Mouse (Mus musculus) adrenal gland, postnatal 36 days (tissue): ENCODE data around the gene Mrpl4. TPM values are rescaled to one million over a fixed set of nuclear protein-coding genes. Genes with fewer than 3 reads are reported as not detected.

Experiments
- DNase-seq, 2 experiments: peaks; one replicate each; pipeline ENCODE4 v3.0.0; 2021; ENCODE audit warnings: mixed read lengths in 1 of 2
- long read RNA-seq, 2 experiments: library from polyadenylated mRNA; stranded (forward); transcript quantifications; one replicate each; pipeline ENCODE4 v2.0.0; 2021; ENCODE audit warnings: borderline sequencing depth in 2 of 2
- total RNA-seq, 2 experiments: library from RNA; stranded (reverse); gene quantifications; 2 replicates each; pipeline ENCODE4 v1.2.3; 2021

The Mrpl4 gene
- total RNA-seq: 100 to 1,000 TPM; 122 to 130 TPM
- long read RNA-seq, experiment 1, transcript Mrpl4-201 (9 exons, 1,288 nt): major isoform, 152 of 182 reads
- long read RNA-seq, experiment 1, partial matches to known transcripts: 13 of 182 reads
- long read RNA-seq, experiment 1, other reads (novel, unspliced or antisense): 17 of 182 reads
- long read RNA-seq, experiment 2, transcript Mrpl4-201 (9 exons, 1,288 nt): major isoform, 99 of 119 reads
- long read RNA-seq, experiment 2, partial matches to known transcripts: 3 of 119 reads
- long read RNA-seq, experiment 2, other reads (novel, unspliced or antisense): 17 of 119 reads

DNA sequence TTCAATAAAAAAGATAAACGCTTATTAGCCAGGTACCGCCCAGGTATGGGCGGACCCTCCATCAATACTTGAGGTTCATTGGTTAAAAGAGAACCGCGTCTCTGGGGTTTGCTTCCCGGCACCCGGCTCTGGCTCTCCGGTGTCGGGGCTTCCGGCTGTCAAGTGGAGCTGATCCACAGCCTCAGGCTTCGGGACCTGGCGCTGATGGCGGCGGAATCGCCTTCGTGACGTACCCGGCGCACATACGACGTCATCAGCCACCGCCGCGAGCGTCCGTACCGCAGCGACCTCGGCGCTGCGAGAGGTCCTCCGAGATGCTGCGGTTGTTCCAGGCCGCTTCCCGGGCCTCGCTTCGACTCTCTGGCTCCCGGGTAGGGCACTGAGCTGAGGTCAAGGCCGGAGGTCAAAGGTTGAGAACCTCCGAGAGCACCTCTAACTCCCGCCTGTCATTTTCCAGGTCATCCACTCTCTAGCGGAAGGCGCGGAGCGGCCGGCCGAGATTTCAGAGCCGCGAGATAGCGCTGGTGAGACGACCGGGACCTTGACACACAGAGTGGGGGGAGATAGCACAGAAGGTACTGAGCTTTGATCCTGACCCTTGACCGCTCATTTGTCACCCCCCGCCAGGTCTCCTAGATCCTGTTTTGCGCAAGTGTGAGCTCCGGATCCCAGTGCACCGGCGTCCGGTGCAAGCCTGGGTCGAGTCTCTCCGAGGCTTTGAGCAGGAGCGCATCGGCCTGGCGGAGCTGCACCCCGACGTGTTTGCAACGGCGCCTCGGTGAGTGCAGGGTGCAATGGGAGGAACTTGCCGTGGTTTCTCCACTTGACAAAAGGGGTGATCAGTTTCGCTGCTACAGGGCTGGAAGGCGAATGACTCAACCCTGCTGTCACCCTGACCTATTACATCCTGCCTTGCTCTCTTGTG lies at the start of gene Mrpl4:
TSS of gene Mrpl4 (plus strand) at position 112 of the 925 bp plus-strand sequence.
- peak; percentile 90 for DNase-seq

DNA sequence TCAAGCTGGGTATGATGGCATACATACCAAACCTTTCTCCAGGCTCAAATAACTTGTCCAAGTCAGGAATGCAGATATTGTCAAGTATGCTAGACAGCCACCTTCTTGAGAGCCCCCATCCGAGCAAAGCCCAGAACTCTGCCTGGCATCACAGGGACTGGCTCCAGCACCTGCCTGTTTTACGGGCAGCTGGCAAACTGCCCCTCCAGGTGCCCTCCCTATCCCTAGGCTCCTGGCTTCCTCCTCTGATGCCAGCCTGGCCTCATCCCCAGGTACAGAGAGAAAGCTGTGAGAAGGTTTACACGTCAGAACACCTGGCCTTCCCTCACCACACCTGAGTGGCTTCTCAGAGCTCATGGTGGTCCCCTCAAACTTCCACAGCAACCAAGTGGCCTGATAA lies 45.5 kb upstream of the Mrpl4 start:
- no peak for DNase-seq

DNA sequence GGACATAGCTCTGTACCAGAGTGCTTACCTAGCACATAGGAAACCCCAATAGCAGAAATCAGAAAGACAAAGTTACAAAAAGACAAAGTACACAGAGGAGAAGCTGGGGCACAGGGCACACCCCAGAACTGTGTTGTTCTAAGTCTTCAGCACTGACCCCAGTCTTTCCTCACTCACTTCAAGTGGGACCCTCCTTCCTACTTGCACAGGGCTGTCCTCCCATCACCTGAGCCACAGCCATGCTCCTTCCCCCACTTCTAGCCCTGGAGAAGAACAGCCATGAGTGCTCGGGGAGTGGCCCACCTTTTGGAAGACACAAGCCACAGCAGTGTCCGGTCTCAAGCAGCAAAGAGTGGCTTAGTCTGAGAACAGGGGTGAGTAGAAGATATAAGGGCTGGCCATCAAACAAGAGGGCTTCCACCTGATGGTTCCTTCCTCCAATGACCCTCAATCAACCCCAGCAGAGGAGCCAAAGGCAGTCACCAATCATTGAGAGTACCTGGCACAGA lies 43.1 kb upstream of the Mrpl4 start, which contains the start of gene Dnmt1:
TSS of gene Dnmt1 (minus strand) at position 459 of the 509 bp plus-strand sequence.
- DNase-seq: no peak

DNA sequence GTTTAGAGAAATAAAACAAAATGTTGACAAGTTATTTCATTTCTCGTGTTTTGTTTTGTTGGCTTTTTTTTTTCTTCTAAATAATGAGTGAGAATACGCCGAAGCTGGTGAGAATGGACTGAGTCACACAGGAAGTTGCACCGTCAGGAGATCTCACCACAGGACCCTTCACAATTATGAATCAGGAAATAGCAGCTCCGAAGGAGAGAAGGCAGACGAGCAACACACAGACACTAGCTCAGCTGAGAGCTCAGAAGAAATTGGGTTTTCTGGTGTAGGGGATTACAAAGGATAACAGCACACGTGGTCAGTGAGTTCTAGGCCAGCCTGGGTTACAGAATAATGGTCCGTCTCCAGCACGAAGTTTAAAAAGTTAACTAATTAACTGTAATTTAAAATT lies 41.0 kb upstream of the Mrpl4 start:
- no peak for DNase-seq

DNA sequence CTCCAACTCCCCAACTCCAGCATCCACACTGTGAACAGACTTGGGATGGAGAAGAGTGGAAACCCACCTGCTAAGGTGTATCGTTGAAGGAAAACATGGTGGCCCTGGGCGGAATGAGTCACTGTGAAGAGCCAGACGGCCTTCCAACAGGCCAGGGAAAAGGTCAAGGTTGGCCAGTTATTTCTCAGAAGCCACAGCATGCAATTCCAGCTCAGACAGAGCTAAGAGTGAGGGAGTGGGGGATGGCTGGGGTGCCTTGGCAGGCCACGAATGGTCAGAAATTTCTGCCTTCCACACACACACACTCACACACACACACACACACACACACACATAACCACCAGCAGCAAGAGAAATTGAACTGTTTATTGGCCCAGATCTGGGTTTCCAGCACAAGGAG lies 36.9 kb upstream of the Mrpl4 start:
- DNase-seq: peak; percentile 82 to 84

DNA sequence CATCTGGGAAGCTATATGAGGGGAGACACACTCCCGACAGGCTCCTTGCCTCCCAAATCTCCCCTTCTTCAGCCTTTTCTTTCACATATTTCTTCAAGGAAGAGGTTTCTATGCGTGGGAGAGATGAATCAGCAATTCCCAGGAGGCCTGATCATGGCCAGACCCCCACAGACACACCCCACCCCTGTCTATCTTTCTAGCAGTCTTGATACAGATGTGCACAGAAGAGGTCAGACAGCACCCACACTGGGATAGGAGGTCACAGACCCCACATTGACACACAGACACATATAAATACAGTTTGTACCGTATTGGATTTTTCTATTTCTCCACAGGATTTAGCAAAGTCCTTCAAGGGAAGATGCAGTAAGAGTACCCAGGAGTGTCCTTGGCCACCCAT lies 36.5 kb upstream of the Mrpl4 start:
- DNase-seq: no peak

DNA sequence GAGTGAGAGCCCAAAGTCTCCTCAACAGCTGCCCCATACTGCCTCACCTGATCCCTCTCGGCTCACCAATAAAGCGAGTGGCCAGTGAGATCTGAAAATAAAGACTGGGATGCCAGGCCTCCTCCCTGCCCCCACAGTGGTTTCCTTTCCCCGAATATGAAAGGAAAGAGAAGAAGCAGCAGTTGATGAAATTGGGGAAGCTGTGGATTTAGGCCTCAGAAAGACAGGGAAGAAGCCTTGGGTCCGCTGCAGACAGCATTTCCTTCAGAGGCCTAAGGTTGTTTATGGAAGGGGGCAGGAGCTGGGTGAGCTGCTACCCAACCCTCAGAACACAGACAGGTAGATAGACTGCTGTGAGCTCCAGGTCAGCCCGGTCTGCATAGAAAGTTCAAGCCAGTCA lies 35.8 kb upstream of the Mrpl4 start:
- DNase-seq: no peak

DNA sequence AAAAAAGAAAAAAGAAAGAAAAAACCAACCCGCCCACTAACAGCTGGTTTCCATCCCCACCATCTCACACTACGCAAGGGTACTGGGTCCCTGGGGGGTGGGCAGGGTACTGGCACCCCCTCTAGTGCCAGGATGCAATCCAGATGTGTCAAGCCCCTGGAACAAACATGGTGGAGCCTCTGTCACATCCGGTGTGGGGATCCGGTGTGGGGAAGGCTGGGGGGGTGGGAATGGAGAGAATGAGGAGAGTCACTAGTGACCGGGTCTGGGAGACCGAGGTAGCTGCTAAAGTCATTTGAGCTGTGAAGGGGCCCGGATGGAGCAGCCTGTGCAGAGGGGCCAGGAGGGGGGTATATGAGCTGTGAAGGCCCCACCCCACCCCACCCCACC lies 30.8 kb upstream of the Mrpl4 start:
- no peak for DNase-seq

DNA sequence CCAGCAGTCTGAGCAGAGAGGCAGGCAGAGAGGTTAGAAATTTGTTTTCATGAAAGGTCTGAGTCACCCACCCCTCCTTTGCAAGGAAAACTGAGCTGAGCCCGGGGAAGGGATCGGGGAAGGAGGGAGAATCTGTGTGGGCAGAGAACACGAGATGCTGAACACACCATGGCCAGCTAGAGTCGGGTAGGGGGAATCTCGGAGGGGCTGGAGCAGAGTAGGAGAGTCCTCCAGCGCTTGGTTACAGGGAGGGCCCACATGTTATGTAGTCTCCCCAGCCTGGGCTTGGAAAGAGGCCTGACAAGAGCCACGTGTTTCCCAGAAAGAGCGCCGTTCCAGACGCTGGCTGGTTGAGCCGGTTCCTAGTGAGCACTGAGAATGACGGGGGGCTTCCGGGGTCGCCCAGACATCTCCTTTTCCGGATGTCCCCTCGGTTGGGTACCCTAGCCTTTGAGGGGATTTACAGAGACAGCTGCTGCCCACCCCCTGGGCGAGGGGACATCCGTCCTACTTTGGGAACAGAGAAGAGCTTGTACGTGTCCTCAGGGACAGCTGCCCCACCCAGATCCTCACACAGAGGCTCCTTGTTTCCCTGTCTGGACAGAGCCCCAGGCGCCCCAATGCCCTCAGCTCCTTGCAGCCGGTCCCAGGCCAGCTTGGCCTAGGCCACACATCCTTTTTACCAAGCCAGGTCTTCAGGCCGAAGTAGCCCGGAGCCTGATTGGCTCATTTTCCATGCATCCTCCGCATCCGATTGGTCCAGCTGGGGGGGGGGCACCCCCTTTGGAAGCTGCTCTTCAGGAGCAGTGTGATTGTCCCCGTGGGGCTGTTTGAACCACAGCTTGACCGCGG lies 30.2 kb upstream of the Mrpl4 start:
- peak; percentile 50 to 54 for DNase-seq

DNA sequence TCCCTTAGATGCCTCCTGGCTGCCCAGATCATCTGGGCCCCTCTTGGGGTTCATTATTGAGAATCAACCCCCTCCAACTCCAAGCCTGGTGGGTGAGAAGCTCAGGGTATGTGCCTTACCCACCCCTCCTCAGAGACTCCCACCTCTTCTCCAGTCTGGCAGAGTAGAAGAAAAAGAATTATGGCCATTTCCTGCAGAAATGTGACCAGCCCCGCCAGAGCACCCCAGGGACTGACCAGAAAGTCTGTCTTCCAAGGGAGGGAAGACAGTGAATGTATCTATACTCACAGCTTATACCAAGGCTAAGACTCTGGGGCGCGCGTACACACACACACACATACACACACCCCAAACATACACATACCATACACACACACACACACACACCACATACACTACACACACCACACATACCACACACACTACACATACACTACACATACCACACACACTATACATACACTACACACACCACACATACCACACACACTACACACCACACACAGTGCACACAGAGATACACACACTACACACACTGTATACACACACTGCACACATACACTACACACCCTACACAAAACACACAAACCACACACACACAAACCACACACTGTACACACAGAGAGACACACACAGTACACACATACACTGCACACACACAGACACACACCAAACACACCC lies 29.4 kb upstream of the Mrpl4 start:
- no peak for DNase-seq

DNA sequence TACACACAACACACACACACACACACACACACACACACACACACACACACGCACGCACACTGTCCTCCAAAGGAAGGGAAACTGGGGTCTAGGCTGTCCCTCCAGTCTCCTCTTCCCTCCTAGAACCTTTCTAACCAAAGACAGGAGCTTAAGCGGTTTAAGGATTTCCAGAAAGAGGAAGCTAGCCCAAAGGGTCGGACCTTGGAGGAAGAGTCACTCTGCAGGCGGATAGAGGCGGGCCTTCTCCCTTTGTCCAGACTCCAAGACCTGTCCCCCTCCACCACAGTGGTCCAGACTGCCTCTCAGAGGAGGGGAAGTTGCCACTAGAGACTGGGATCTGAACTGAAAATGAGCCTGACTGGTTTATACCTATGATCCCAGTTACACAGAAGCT lies 28.9 kb upstream of the Mrpl4 start:
- DNase-seq: no peak

DNA sequence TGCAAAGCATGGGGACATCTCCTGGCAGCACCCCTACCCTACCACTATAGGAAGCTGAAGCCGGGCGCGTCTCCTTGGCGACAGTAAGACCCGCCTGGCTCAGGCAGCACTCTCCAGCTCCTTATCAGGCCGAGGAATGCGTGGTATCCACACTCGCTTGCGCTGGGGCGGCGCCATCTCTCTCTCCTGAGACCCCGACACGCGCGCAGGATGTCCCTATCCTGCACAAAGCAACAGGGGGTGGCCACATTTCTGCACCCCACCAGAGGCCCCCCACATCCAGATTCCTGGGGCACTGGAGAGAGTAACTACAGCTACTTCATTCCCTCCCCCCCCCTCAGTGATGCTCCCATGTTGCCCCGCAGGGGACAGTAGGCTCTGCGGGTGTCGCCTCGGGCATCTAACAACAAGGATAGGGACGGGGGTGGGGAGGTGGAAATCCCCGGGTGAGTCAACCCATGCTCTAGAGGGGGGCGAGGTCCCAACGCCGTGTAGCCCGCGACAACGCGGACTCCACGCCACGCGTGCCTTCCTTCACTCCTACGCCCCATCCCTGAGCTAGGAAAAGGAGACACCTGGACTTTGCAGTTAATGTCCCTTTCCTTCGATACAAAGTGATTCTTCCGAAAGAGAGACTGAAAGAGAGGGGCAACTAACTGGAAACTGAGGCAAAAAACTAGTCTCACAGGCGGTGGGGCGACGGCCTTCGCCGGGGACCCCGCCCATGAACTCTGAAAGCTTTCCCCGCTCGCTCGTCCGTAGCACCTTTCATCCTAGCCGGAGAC lies 26.9 kb upstream of the Mrpl4 start:
- DNase-seq: peak; percentile 54 to 69

DNA sequence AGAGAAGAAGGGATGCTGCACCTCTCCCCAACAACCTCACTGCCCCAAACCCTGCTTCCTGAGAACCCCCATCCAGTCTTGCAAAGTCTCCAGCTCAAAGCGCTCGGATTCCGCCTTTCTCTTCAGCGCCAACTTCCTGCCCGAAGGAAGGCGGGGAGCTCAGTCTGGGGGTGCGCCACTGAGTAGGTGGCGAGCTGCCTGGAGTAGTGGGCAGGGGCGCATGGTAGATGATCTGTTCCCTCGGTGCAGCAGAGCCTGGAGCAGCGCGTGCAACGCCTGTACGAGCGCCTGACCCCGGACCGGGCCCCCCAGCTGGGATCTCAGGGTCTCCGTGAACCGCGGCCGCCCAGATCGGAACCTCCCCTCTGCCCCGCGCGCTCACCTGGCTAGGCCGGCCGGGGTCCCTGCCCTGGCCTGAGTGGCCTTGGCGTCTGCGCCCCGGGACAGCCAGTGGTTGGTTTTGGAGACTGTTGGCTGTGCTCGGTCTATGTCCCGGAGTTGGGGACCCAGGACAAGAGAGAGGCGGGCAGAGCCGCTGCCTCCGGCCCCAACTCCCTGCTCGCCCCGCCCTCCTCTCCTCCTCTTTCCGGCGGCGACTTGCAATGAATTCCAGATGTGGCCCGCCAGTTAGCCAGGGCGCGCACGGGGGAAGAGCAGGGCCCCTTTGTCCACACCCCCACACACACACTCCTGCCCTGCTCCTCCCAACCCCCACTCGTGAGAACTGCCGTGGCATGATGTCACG lies 26.1 kb upstream of the Mrpl4 start, which contains the start of gene S1pr2:
TSS of gene S1pr2 (minus strand) at position 566 of the 745 bp plus-strand sequence.
- peak; percentile 88 to 93 for DNase-seq

DNA sequence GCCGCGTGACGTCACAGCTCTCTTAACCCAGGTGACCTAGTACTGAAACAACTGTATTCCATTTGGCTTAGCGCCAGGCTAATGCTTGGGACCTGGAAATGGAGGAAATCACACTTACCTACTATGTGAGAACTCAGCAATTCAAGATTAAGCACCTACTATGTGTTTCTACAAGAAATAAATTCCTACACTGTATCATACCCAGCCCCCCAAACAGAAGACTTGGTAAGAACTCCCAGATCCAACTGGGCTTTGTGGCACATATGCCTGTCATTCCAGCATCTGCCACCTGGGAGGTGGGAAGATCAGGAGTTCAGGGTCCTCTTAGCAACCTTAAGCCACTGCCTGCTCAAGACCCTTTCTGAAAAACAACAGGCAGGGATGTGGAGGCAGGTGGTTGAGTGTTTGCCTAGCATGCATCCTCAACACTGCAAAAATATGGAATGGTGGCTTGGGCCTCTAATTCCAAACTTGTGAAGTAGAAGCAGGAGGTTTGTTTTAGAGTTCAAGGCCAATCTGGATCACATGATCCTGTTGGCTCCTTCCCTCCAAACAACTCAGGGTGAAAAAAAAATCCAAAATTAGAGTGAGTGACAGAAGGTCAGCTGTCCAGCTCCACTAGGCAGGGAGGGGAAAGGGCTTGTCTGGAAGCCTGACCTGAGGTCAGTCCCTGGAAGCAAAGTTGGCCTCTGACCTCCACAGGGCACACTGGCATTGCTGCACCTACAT lies 25.4 kb upstream of the Mrpl4 start:
- DNase-seq: no peak

DNA sequence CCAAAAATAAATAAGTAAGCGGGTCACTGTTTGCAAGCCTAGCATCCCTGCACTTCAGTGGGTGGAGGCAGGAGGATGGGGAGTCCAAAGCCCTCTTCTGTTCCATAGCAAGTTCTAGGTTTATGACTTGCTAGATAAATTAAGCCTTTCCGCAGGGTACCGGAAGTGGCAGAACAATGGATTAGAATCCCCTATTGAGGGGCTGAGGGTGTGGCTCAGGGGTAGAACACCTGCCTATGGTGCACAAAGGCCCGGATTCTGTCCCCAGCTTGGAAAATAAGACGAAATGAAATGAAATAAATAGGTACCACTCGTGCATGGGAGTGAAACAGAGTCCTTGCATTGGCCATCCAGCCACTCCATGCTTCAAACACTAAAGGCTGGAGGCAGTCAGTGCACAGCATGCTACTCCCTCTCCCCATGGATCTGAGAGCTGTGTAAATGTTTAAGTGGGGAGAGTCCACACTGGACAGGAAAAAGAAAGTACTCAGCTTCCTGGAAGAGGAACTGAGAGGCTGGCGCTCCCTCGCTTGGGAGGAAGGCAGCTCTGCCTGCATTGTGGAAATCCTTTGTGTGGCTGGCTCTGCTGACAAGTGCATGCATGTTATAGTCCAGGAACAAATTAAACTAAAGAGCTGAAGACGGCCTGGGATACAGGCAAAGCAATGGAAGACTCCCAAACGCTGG lies 24.0 kb upstream of the Mrpl4 start:
- no peak for DNase-seq

DNA sequence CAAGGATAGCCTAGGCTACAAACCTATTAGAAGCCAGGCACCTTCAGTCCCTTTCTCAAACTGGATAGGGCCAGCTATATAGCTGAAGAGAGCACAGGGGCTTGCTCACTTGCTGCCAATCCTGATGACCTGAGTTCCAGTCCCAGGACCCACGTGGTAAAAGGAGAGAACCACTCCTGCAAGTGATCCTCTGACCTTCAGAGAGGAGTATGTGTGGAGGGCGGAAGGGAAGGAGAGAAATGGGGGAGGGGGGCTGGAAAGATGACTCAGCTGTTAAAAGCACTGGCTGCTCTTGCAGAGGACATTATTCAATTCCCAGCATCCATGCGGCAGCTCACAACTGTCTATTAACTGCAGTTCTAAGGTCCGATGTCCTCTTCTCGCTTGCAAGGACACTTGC lies 23.4 kb upstream of the Mrpl4 start:
- peak in 1 of 2 experiments; percentile 39 for DNase-seq

DNA sequence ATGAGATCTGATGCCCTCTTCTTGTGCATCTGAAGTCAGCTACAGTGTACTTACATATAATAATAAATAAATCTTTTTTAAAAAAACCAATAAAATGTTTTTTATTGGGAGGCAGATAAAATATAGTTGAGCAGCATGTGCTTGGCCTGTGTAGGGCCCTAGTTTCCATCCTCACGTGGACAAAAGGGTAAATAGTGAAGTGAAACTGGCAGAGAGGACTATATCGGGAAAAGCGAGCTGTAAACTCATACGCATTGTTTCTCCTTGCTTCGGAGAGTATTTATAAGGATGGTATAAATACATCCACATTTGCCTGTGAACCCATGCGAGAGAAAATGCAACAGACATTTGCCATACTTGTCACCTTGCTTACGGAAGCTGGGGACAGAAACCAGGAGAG lies 22.8 kb upstream of the Mrpl4 start:
- DNase-seq: no peak

DNA sequence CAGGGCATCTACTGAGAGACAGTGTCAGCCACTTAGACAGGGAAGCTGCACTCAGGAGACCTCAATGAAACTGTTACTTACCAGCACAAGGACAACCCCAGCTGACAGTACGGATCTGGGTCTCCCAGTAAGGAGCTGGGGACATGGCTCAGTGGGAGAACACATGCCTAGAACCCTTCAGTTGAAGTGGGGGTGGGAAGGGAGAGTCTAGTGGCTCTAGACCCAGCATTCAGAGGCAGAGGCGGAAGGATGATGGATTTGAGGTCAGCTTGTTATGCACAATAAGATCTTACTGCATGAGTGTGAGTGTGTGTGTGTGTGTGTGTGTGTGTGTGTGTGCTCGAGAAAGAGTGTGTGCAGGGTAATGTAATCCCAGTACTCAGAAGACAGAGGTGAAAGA lies 20.4 kb upstream of the Mrpl4 start:
- no peak for DNase-seq

DNA sequence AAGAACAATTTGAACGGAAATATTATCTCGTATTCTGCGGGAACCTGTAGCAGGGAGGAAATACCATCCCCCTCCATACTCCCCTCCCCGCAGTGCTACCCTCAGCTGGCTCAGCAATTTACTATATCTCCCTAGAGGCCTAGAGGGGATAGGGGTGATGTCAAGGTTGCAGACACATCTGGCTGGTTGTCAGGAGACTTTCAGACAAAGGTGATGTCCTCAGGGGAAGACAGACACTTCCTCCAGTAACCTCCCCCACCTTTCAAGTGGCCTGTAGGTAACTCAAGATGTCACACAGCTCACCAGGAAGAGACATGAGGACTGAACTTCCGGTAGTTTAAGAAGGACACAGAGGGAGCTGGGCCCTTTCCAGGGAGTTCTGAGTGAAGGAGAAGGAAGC lies 19.4 kb upstream of the Mrpl4 start:
- DNase-seq: no peak
